Mouse (Mus musculus) thymus, adult 2 months (tissue): ENCODE results near the gene Tdpoz1.
"Not testable (repeated sequence)": the region's sequence is repeated elsewhere in the genome, so short reads cannot be mapped to it uniquely, and the experiment has no call there.

ENCODE experiments used
- CTCF ChIP-seq: fragments of 200-500 bp; IDR thresholded peaks from 2 replicates; pipeline ENCODE4 v1.5.1; 2012; ENCODE audit warnings: mild to moderate bottlenecking, control low read depth, low read length, moderate library complexity, borderline replicate concordance; ENCODE audit not compliant: control insufficient read depth, poor library complexity, insufficient read depth; ENCODE audit errors: extremely low read depth
- POLR2A ChIP-seq: fragments of 200-500 bp; IDR thresholded peaks from 2 replicates; pipeline ENCODE4 v1.6.1; 2012; ENCODE audit warnings: mild to moderate bottlenecking, low read length, control low read depth, moderate library complexity; ENCODE audit not compliant: control insufficient read depth, poor library complexity, insufficient read depth; ENCODE audit errors: extremely low read depth

DNA sequence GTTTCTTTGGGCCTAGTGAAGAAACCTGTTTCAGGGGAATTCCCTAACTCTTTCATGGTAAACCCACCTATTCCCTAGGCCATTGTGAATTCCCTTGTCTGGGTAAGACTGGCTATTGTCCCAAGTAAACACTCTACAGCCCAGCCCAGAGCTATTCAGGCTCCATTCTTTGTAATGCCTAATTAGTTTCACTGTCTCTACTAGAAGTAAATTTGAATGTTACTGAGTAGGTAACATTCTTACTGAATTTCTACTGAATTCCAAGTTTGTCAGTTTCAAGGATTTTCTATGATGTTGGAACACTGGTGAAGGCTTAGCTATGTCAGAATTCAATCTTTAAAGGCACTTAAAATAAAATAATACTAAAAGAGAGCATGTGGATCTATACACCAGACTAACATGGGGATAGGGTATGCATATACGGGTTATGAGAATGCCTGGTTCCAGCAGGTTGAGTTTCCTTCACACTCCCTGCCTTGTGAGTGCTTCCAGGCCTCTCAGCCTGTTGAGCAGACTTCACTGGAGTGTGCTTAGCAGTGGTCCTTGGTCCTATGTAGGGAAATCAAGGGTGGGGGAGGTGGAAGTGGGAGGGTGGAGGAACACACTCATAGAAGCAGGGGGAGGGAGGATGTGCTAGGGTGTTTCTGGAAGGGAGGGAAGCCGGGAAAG lies 33.0 kb upstream of the Tdpoz1 start:
- not testable (repeated sequence) for TF ChIP-seq CTCF, POLR2A
